Mouse (Mus musculus) heart, postnatal 36 days (tissue): ENCODE measurements around the gene 1700061G19Rik. TPM values are rescaled to one million over a fixed set of nuclear protein-coding genes. Genes with fewer than 3 reads are reported as not detected.
A peak's percentile ranks its signal among the peaks of the same experiment; 100 is the strongest.

Experiments used
- DNase-seq, 2 experiments: peaks; one replicate each; pipeline ENCODE4 v3.0.0; 2021 to 2022
- intact Hi-C: fragments of 180-260 bp; cut with DNase I; formaldehyde crosslinking; loops from one replicate; pipeline ENCODE4 v1.15.1; 2025
- total RNA-seq, 2 experiments: library from RNA; stranded (reverse); gene quantifications; 2 replicates each; pipeline ENCODE4 v1.2.3; 2021

Gene 1700061G19Rik
- total RNA-seq: not detected

- intact Hi-C loops: no loop called here
- DNase-seq: no peak
Observed at GRCm38 (mm10) chr17:56874936-56875651, at the start of gene 1700061G19Rik. 1700061G19Rik (plus strand) TSS chr17:56875477.

GRCm38 (mm10) chr17:56826718-56827117 lies 48.6 kb upstream of the 1700061G19Rik start:
- intact Hi-C loops: no loop called here

GRCm38 (mm10) chr17:56829171-56829570 lies 46.1 kb upstream of the 1700061G19Rik start:
- intact Hi-C loops: no loop called here
- DNase-seq: no peak

More at GRCm38 (mm10) chr17:56826718-56827117, 48.6 kb upstream of the 1700061G19Rik start:
- no peak for DNase-seq

GRCm38 (mm10) chr17:56829795-56830194 lies 45.5 kb upstream of the 1700061G19Rik start:
- intact Hi-C loops: loop anchor here (2.0 to 10.0 kb wide), 5 partner anchors 15 to 415 kb away; partner anchors contain the start of genes Catsperd, Gpr108, Lonp1 and Mllt1
- no peak for DNase-seq

- no peak for DNase-seq
- intact Hi-C loops: loop anchor here (2.0 to 10.0 kb wide), 5 partner anchors 16 to 414 kb away; partner anchors contain the start of genes Catsperd, Gpr108, Lonp1 and Mllt1
Observed at GRCm38 (mm10) chr17:56830411-56831110, 44.7 kb upstream of the 1700061G19Rik start, which contains the start of gene Rfx2. Rfx2 (minus strand) TSS chr17:56831013.

- DNase-seq: peak; percentile 98
- intact Hi-C loops: loop anchor here (2.0 to 10.0 kb wide), 5 partner anchors 16 to 414 kb away; partner anchors contain the start of genes Catsperd, Gpr108, Lonp1 and Mllt1
Observed at GRCm38 (mm10) chr17:56831111-56831816, 44.0 kb upstream of the 1700061G19Rik start.

- intact Hi-C loops: loop anchor here (5.0 to 10.0 kb wide), 3 partner anchors 104 to 412 kb away; partner anchors contain the start of genes Catsperd, Gpr108, Lonp1 and Mllt1
- DNase-seq: no peak
Observed at GRCm38 (mm10) chr17:56832918-56833317, 42.4 kb upstream of the 1700061G19Rik start.

GRCm38 (mm10) chr17:56833381-56833780 lies 41.9 kb upstream of the 1700061G19Rik start:
- intact Hi-C loops: loop anchor here (5.0 to 10.0 kb wide), 3 partner anchors 104 to 411 kb away; partner anchors contain the start of genes Catsperd, Gpr108, Lonp1 and Mllt1
- DNase-seq: no peak

GRCm38 (mm10) chr17:56836336-56836735 lies 38.9 kb upstream of the 1700061G19Rik start:
- intact Hi-C loops: loop anchor here (10.0 kb wide), 1 partner anchor 408 kb away; the partner anchor contains the start of genes Gpr108 and Trip10
- DNase-seq: no peak

GRCm38 (mm10) chr17:56840524-56840923 lies 34.8 kb upstream of the 1700061G19Rik start:
- intact Hi-C loops: no loop called here
- no peak for DNase-seq

- DNase-seq: no peak
- intact Hi-C loops: no loop called here
Observed at GRCm38 (mm10) chr17:56842173-56842572, 33.1 kb upstream of the 1700061G19Rik start.

- intact Hi-C loops: no loop called here
- no peak for DNase-seq
Observed at GRCm38 (mm10) chr17:56843678-56844077, 31.6 kb upstream of the 1700061G19Rik start.

- no peak for DNase-seq
- intact Hi-C loops: no loop called here
Observed at GRCm38 (mm10) chr17:56848785-56849184, 26.5 kb upstream of the 1700061G19Rik start.

- intact Hi-C loops: no loop called here
- no peak for DNase-seq
Observed at GRCm38 (mm10) chr17:56849710-56850109, 25.6 kb upstream of the 1700061G19Rik start.

- no peak for DNase-seq
- intact Hi-C loops: no loop called here
Observed at GRCm38 (mm10) chr17:56851167-56851566, 24.1 kb upstream of the 1700061G19Rik start.

- intact Hi-C loops: no loop called here
- DNase-seq: no peak
Observed at GRCm38 (mm10) chr17:56855421-56855820, 19.9 kb upstream of the 1700061G19Rik start.

GRCm38 (mm10) chr17:56858216-56858615 lies 17.1 kb upstream of the 1700061G19Rik start:
- intact Hi-C loops: loop anchor here (1.0 to 2.0 kb wide), 2 partner anchors 27 to 50 kb away; partner anchors contain the start of gene Rfx2
- peak; percentile 72 to 78 for DNase-seq

- intact Hi-C loops: loop anchor here (1.0 to 2.0 kb wide), 2 partner anchors 28 to 51 kb away; partner anchors contain the start of gene Rfx2
- DNase-seq: no peak
Observed at GRCm38 (mm10) chr17:56858922-56859321, 16.4 kb upstream of the 1700061G19Rik start.

GRCm38 (mm10) chr17:56861197-56861596 lies 14.1 kb upstream of the 1700061G19Rik start:
- no peak for DNase-seq
- intact Hi-C loops: no loop called here

- intact Hi-C loops: no loop called here
- DNase-seq: no peak
Observed at GRCm38 (mm10) chr17:56866071-56866470, 9.2 kb upstream of the 1700061G19Rik start.
